ENCODE assay signal across 13 mouse cellular contexts in genomic region chr13:8823120-8823519, GRCm38 (mm10). TPM values are rescaled to one million over a fixed set of nuclear protein-coding genes. Genes with fewer than 3 reads are reported as not detected.
DNase-seq lines count a peak whose midpoint lies in the region; ATAC-seq and TF ChIP-seq lines count a peak whose summit lies in the region.
"Had no signal": no experiment of that assay in that cellular context is flagged by ENCODE, and none has a peak within 500 bp of the region (broad histone marks: within the 10 kb centered on the region; RNA-seq: fewer than 3 reads in every experiment).

No protein-coding gene starts in this region.

- no peak overlapping the region for H3K27ac ChIP-seq in forebrain, embryonic 14.5 days (ENCODE audit: low read depth, low read length)
- no peak overlapping the region for H3K27ac ChIP-seq in forebrain, embryonic 11.5 days (ENCODE audit: low read depth, low read length)
- H3K27ac ChIP-seq in lung, embryonic 15.5 days = no peak overlapping the region
- peak overlapping the region; percentile 43 for H3K27ac ChIP-seq in neural tube, embryonic 13.5 days (replicated peaks)
- H3K27ac ChIP-seq: limb, embryonic 10.5 days had no signal

- ATAC-seq in forebrain, embryonic 14.5 days = peak; percentile 66
- no peak for ATAC-seq in forebrain, embryonic 11.5 days (replicated peaks; ENCODE audit: low FRiP score)
- ATAC-seq in lung, embryonic 15.5 days (ENCODE audit: borderline replicate concordance, extremely low read depth, low FRiP score, low TSS enrichment) = peak; percentile 32; the same call in 1 of the 2 replicates
- ATAC-seq in neural tube, embryonic 13.5 days (ENCODE audit: low read depth) = peak; percentile 83

- H3K4me1 ChIP-seq in forebrain, embryonic 14.5 days (ENCODE audit: control insufficient read depth, insufficient read depth, low read length) = no peaks in the 10 kb centered on the region
- no peaks in the 10 kb centered on the region for H3K4me1 ChIP-seq in forebrain, embryonic 11.5 days (replicated peaks; ENCODE audit: control insufficient read depth, insufficient read depth, low read length)
- no peaks in the 10 kb centered on the region for H3K4me1 ChIP-seq in lung, embryonic 15.5 days
- no peaks in the 10 kb centered on the region for H3K4me1 ChIP-seq in lung, adult 2 months (ENCODE audit: control insufficient read depth, insufficient read depth, low read length)
- peaks cover 17% of the 10 kb centered on the region for H3K4me1 ChIP-seq in neural tube, embryonic 13.5 days (replicated peaks)
- H3K4me1 ChIP-seq: limb, embryonic 10.5 days had no signal

- H3K9ac ChIP-seq in forebrain, embryonic 14.5 days (ENCODE audit: low read length) = no peak overlapping the region
- H3K9ac ChIP-seq in forebrain, embryonic 11.5 days (ENCODE audit: low read length) = no peak overlapping the region
- H3K9ac ChIP-seq in lung, embryonic 15.5 days = no peak overlapping the region
- H3K9ac ChIP-seq in neural tube, embryonic 13.5 days = no peak overlapping the region

- TF ChIP-seq CTCF in lung, adult 2 months (IDR thresholded peaks at IDR 0.05; ENCODE audit: insufficient read depth, low read length) = no peak

- DNase-seq in forebrain, embryonic 14.5 days (ENCODE audit: low spot score) = peak; percentile 33
- DNase-seq in forebrain, embryonic 11.5 days (ENCODE audit: low spot score) = no peak
- no peak for DNase-seq in lung, adult 2 months
- peak; percentile 19 to 38 for DNase-seq in kidney, adult 8-10 months
- DNase-seq in natural killer cell, adult 2 months (ENCODE audit: low spot score in 2 of 2) = no peak
- no peak for DNase-seq in gastrocnemius, postnatal 25 days
- DNase-seq: B cell, adult 2 months; cerebellum, adult 11 months; lung, postnatal 10 days; thymus, postnatal 14 days had no signal

- H3K36me3 ChIP-seq in forebrain, embryonic 14.5 days (ENCODE audit: control insufficient read depth, insufficient read depth, low read length) = peaks cover 35% of the 10 kb centered on the region
- H3K36me3 ChIP-seq in forebrain, embryonic 11.5 days (ENCODE audit: control insufficient read depth, insufficient read depth, low read length) = peaks cover 9% of the 10 kb centered on the region; the same call in 1 of the 2 replicates
- peaks cover 37% of the 10 kb centered on the region for H3K36me3 ChIP-seq in lung, embryonic 15.5 days
- peaks cover 44% of the 10 kb centered on the region for H3K36me3 ChIP-seq in neural tube, embryonic 13.5 days

- WGBS in forebrain, embryonic 14.5 days = 54% methylated on average over 6 of the region's 6 CpGs
- WGBS in forebrain, embryonic 11.5 days = 91% methylated on average over 6 of the region's 6 CpGs
- WGBS in lung, embryonic 15.5 days = 43% methylated on average over 6 of the region's 6 CpGs
- 67% methylated on average over 6 of the region's 6 CpGs for WGBS in lung, adult 2 months
- WGBS in neural tube, embryonic 13.5 days = 16% methylated on average over 6 of the region's 6 CpGs

- TF ChIP-seq POLR2A in lung, adult 2 months (IDR thresholded peaks at IDR 0.05; ENCODE audit: borderline replicate concordance, extremely low read depth, low read depth, low read length) = no peak

- H3K4me3 ChIP-seq in forebrain, embryonic 14.5 days (ENCODE audit: low read depth, low read length) = no peak overlapping the region
- no peak overlapping the region for H3K4me3 ChIP-seq in forebrain, embryonic 11.5 days (ENCODE audit: low read depth, low read length)
- no peak overlapping the region for H3K4me3 ChIP-seq in lung, embryonic 15.5 days
- H3K4me3 ChIP-seq in lung, adult 2 months (replicated peaks; ENCODE audit: extremely low read depth, low read depth, low read length) = no peak overlapping the region
- no peak overlapping the region for H3K4me3 ChIP-seq in neural tube, embryonic 13.5 days
- H3K4me3 ChIP-seq: limb, embryonic 10.5 days had no signal

- H3K9me3 ChIP-seq in forebrain, embryonic 14.5 days (replicated peaks; ENCODE audit: control insufficient read depth, low read length) = no peaks in the 10 kb centered on the region
- H3K9me3 ChIP-seq in forebrain, embryonic 11.5 days (ENCODE audit: control insufficient read depth, low read length) = no peaks in the 10 kb centered on the region
- no peaks in the 10 kb centered on the region for H3K9me3 ChIP-seq in lung, embryonic 15.5 days
- H3K9me3 ChIP-seq in neural tube, embryonic 13.5 days = no peaks in the 10 kb centered on the region
- H3K9me3 ChIP-seq: limb, embryonic 10.5 days had no signal

- H3K27me3 ChIP-seq in forebrain, embryonic 14.5 days (replicated peaks; ENCODE audit: control insufficient read depth, insufficient read depth, low read length) = no peaks in the 10 kb centered on the region
- no peaks in the 10 kb centered on the region for H3K27me3 ChIP-seq in forebrain, embryonic 11.5 days (ENCODE audit: control insufficient read depth, insufficient read depth, low read length)
- H3K27me3 ChIP-seq in lung, embryonic 15.5 days = no peaks in the 10 kb centered on the region
- H3K27me3 ChIP-seq in neural tube, embryonic 13.5 days = no peaks in the 10 kb centered on the region

- H3K4me2 ChIP-seq in forebrain, embryonic 14.5 days (ENCODE audit: low read length) = no peak overlapping the region
- no peak overlapping the region for H3K4me2 ChIP-seq in forebrain, embryonic 11.5 days (ENCODE audit: low read depth, low read length, severe bottlenecking)
- H3K4me2 ChIP-seq in lung, embryonic 15.5 days = no peak overlapping the region
- H3K4me2 ChIP-seq in neural tube, embryonic 13.5 days = no peak overlapping the region

RNA-seq across cellular contexts. Expression of gene Wdr37, which starts 48.6 kb away (rescaled TPM):
- 49.3 and 52.2 TPM in 2 replicates for polyA plus RNA-seq in forebrain, embryonic 14.5 days (2014; fragmentation: Nextera tagmentation; extraction: Ambion mirVana)
- 43.0 and 43.5 TPM in 2 replicates for polyA plus RNA-seq in forebrain, embryonic 11.5 days (2014; fragmentation: Nextera tagmentation; extraction: Ambion mirVana)
- polyA plus RNA-seq in lung, embryonic 15.5 days (2015; fragmentation: Nextera tagmentation; extraction: Ambion mirVana) = 19.9 and 22.1 TPM in 2 replicates
- polyA plus RNA-seq in lung, adult 2 months (2012; rRNA removed) = 13.7 and 22.3 TPM in 2 replicates
- 49.4 and 51.8 TPM in 2 replicates for polyA plus RNA-seq in neural tube, embryonic 13.5 days (2015; fragmentation: Nextera tagmentation; extraction: Ambion mirVana)
- total RNA-seq in gastrocnemius, postnatal 25 days (2021) = 10 to 100 TPM; 24.7 to 33.0 TPM

Comparison
In these comparisons a context has a peak if more than half of its experiments do, and no peak if none do; other contexts are left out.
1. DNase-seq: peak in forebrain, embryonic 14.5 days (single experiment) and kidney, adult 8-10 months (2 of 2); none in forebrain, embryonic 11.5 days (single experiment), lung, adult 2 months (single experiment), natural killer cell, adult 2 months (0 of 2) and gastrocnemius, postnatal 25 days (single experiment).